Mouse (Mus musculus): ENCODE measurements around the gene S100a10. TPM values are rescaled to one million over a fixed set of nuclear protein-coding genes. Genes with fewer than 3 reads are reported as not detected.

S100a10 gene
- polyA plus RNA-seq, 1 experiment, result 121 TPM

- TF ChIP-seq CTCF (IDR thresholded peaks at IDR 0.05; ENCODE audit: borderline replicate concordance, control insufficient read depth, extremely low read depth, insufficient read depth, low read length, poor library complexity), result no peak
- H3K4me1 ChIP-seq (replicated peaks; ENCODE audit: control insufficient read depth, insufficient read depth, low read length), result peaks cover 18% of the 10 kb centered on the region
- peaks cover 44% of the 10 kb centered on the region for H3K36me3 ChIP-seq (ENCODE audit: control insufficient read depth, insufficient read depth, low read length)
- no peak overlapping the region for H3K4me3 ChIP-seq (ENCODE audit: control insufficient read depth, insufficient read depth, low read length)
- no peak overlapping the region for H3K27ac ChIP-seq (ENCODE audit: control insufficient read depth, insufficient read depth, low read length)
- 94% methylated on average over 6 of the region's 6 CpGs for WGBS
- no peak for DNase-seq
- H3K27me3 ChIP-seq (ENCODE audit: control insufficient read depth, insufficient read depth, low read length), result no peaks in the 10 kb centered on the region
Observed at GRCm38 (mm10) chr3:93559961-93560360, 5.1 kb downstream of the S100a10 start.

GRCm38 (mm10) chr3:93562372-93562771 lies 7.5 kb downstream of the S100a10 start:
- no peak for DNase-seq
- Histone ChIP-seq H3K27me3 (ENCODE audit: control insufficient read depth, insufficient read depth, low read length) (no peaks in the 10 kb centered on the region), H3K4me1 (replicated peaks; ENCODE audit: control insufficient read depth, insufficient read depth, low read length) (peaks cover 4% of the 10 kb centered on the region; the same call in 1 of the 2 replicates), H3K36me3 (ENCODE audit: control insufficient read depth, insufficient read depth, low read length) (peaks cover 51% of the 10 kb centered on the region), H3K4me3 (ENCODE audit: control insufficient read depth, insufficient read depth, low read length) (no peak overlapping the region), H3K27ac (ENCODE audit: control insufficient read depth, insufficient read depth, low read length) (no peak overlapping the region)
- no peak for TF ChIP-seq POLR2A (IDR thresholded peaks at IDR 0.05; ENCODE audit: control insufficient read depth, extremely low read depth, insufficient read depth, low read length, poor library complexity)
- TF ChIP-seq CTCF (IDR thresholded peaks at IDR 0.05; ENCODE audit: borderline replicate concordance, control insufficient read depth, extremely low read depth, insufficient read depth, low read length, poor library complexity), result no peak
- 34% methylated on average over 2 of the region's 2 CpGs for WGBS

GRCm38 (mm10) chr3:93563216-93563615 lies 8.3 kb downstream of the S100a10 start:
- H3K27me3 ChIP-seq (ENCODE audit: control insufficient read depth, insufficient read depth, low read length), result no peaks in the 10 kb centered on the region
- H3K36me3 ChIP-seq (ENCODE audit: control insufficient read depth, insufficient read depth, low read length), result peaks cover 51% of the 10 kb centered on the region
- no peak overlapping the region for H3K4me3 ChIP-seq (ENCODE audit: control insufficient read depth, insufficient read depth, low read length)
- 97% methylated on average over 4 of the region's 4 CpGs for whole genome bisulfite sequencing
- no peak overlapping the region for H3K27ac ChIP-seq (ENCODE audit: control insufficient read depth, insufficient read depth, low read length)
- H3K4me1 ChIP-seq (replicated peaks; ENCODE audit: control insufficient read depth, insufficient read depth, low read length), result no peaks in the 10 kb centered on the region; the same call in 1 of the 2 replicates
- no peak for DNase-seq
- TF ChIP-seq CTCF (IDR thresholded peaks at IDR 0.05; ENCODE audit: borderline replicate concordance, control insufficient read depth, extremely low read depth, insufficient read depth, low read length, poor library complexity) (no peak), POLR2A (IDR thresholded peaks at IDR 0.05; ENCODE audit: control insufficient read depth, extremely low read depth, insufficient read depth, low read length, poor library complexity) (no peak)

GRCm38 (mm10) chr3:93566892-93567291 lies 12.0 kb downstream of the S100a10 start:
- Histone ChIP-seq H3K36me3 (ENCODE audit: control insufficient read depth, insufficient read depth, low read length) (peaks cover 38% of the 10 kb centered on the region), H3K27me3 (ENCODE audit: control insufficient read depth, insufficient read depth, low read length) (no peaks in the 10 kb centered on the region), H3K4me3 (ENCODE audit: control insufficient read depth, insufficient read depth, low read length) (no peak overlapping the region), H3K4me1 (replicated peaks; ENCODE audit: control insufficient read depth, insufficient read depth, low read length) (no peaks in the 10 kb centered on the region), H3K27ac (ENCODE audit: control insufficient read depth, insufficient read depth, low read length) (no peak overlapping the region)
- no peak for DNase-seq
- TF ChIP-seq POLR2A (IDR thresholded peaks at IDR 0.05; ENCODE audit: control insufficient read depth, extremely low read depth, insufficient read depth, low read length, poor library complexity) (no peak), CTCF (IDR thresholded peaks at IDR 0.05; ENCODE audit: borderline replicate concordance, control insufficient read depth, extremely low read depth, insufficient read depth, low read length, poor library complexity) (no peak)
- WGBS, result over 99% methylated on average over 3 of the region's 3 CpGs

GRCm38 (mm10) chr3:93567721-93568120 lies 12.8 kb downstream of the S100a10 start:
- TF ChIP-seq CTCF (IDR thresholded peaks at IDR 0.05; ENCODE audit: borderline replicate concordance, control insufficient read depth, extremely low read depth, insufficient read depth, low read length, poor library complexity) (no peak), POLR2A (IDR thresholded peaks at IDR 0.05; ENCODE audit: control insufficient read depth, extremely low read depth, insufficient read depth, low read length, poor library complexity) (no peak)
- DNase-seq, result no peak
- Histone ChIP-seq H3K36me3 (ENCODE audit: control insufficient read depth, insufficient read depth, low read length) (peaks cover 29% of the 10 kb centered on the region), H3K4me3 (ENCODE audit: control insufficient read depth, insufficient read depth, low read length) (no peak overlapping the region), H3K27me3 (ENCODE audit: control insufficient read depth, insufficient read depth, low read length) (no peaks in the 10 kb centered on the region), H3K4me1 (replicated peaks; ENCODE audit: control insufficient read depth, insufficient read depth, low read length) (no peaks in the 10 kb centered on the region), H3K27ac (ENCODE audit: control insufficient read depth, insufficient read depth, low read length) (no peak overlapping the region)
- 23% methylated on average over 6 of the region's 6 CpGs for WGBS

- Histone ChIP-seq H3K27me3 (ENCODE audit: control insufficient read depth, insufficient read depth, low read length) (no peaks in the 10 kb centered on the region), H3K27ac (ENCODE audit: control insufficient read depth, insufficient read depth, low read length) (no peak overlapping the region), H3K4me1 (replicated peaks; ENCODE audit: control insufficient read depth, insufficient read depth, low read length) (no peaks in the 10 kb centered on the region), H3K4me3 (ENCODE audit: control insufficient read depth, insufficient read depth, low read length) (no peak overlapping the region), H3K36me3 (ENCODE audit: control insufficient read depth, insufficient read depth, low read length) (peaks cover 21% of the 10 kb centered on the region)
- WGBS, result 76% methylated on average over 7 of the region's 7 CpGs
- no peak for DNase-seq
- TF ChIP-seq CTCF (IDR thresholded peaks at IDR 0.05; ENCODE audit: borderline replicate concordance, control insufficient read depth, extremely low read depth, insufficient read depth, low read length, poor library complexity) (no peak), POLR2A (IDR thresholded peaks at IDR 0.05; ENCODE audit: control insufficient read depth, extremely low read depth, insufficient read depth, low read length, poor library complexity) (no peak)
Observed at GRCm38 (mm10) chr3:93568428-93569040, 13.7 kb downstream of the S100a10 start.

GRCm38 (mm10) chr3:93569046-93569445 lies 14.2 kb downstream of the S100a10 start:
- TF ChIP-seq POLR2A (IDR thresholded peaks at IDR 0.05; ENCODE audit: control insufficient read depth, extremely low read depth, insufficient read depth, low read length, poor library complexity), result no peak
- no peak for TF ChIP-seq CTCF (IDR thresholded peaks at IDR 0.05; ENCODE audit: borderline replicate concordance, control insufficient read depth, extremely low read depth, insufficient read depth, low read length, poor library complexity)
- H3K36me3 ChIP-seq (ENCODE audit: control insufficient read depth, insufficient read depth, low read length), result peaks cover 16% of the 10 kb centered on the region
- no peak for DNase-seq
- no peaks in the 10 kb centered on the region for H3K4me1 ChIP-seq (replicated peaks; ENCODE audit: control insufficient read depth, insufficient read depth, low read length)
- no peak overlapping the region for H3K27ac ChIP-seq (ENCODE audit: control insufficient read depth, insufficient read depth, low read length)
- no peak overlapping the region for H3K4me3 ChIP-seq (ENCODE audit: control insufficient read depth, insufficient read depth, low read length)
- WGBS, result 67% methylated on average over 2 of the region's 2 CpGs
- H3K27me3 ChIP-seq (ENCODE audit: control insufficient read depth, insufficient read depth, low read length), result no peaks in the 10 kb centered on the region

Measured in thymus, adult 2 months (tissue).